Mouse (Mus musculus) left cerebral cortex, adult 9 months (tissue): ENCODE data around the gene Bad.

Experiments used
- DNase-seq, 2 experiments: peaks; one replicate each; pipeline ENCODE4 v3.0.0; 2022; ENCODE audit warnings: low spot score in 2 of 2

The Bad gene

GRCm38 (mm10) chr19:6914540-6914939, 27.1 kb upstream of the Bad start:
- no peak for DNase-seq

- DNase-seq = no peak
These were observed 26.4 kb upstream of the Bad start for GRCm38 (mm10) chr19:6915276-6915675.

GRCm38 (mm10) chr19:6916496-6916895, 25.2 kb upstream of the Bad start:
- no peak for DNase-seq

- no peak for DNase-seq
These were observed 23.3 kb upstream of the Bad start for GRCm38 (mm10) chr19:6918321-6918720.

GRCm38 (mm10) chr19:6919431-6919830, 22.2 kb upstream of the Bad start:
- no peak for DNase-seq

- DNase-seq = no peak
These were observed 21.6 kb upstream of the Bad start for GRCm38 (mm10) chr19:6919876-6920740.

- DNase-seq = peak in 1 of 2 experiments; percentile 46
These were observed 20.7 kb upstream of the Bad start for GRCm38 (mm10) chr19:6920741-6921636.

GRCm38 (mm10) chr19:6921647-6922567, 19.8 kb upstream of the Bad start, which contains the start of gene Esrra:
TSS of gene Esrra (minus strand) at chr19:6921813.
- peak; percentile 100 for DNase-seq

- no peak for DNase-seq
These were observed 18.5 kb upstream of the Bad start for GRCm38 (mm10) chr19:6922901-6923735.

- peak in 1 of 2 experiments; percentile 91 for DNase-seq
These were observed 17.0 kb upstream of the Bad start for GRCm38 (mm10) chr19:6924461-6925306.

- no peak for DNase-seq
These were observed 16.4 kb upstream of the Bad start, which contains the start of gene Catsperz for GRCm38 (mm10) chr19:6925307-6925573. TSS of gene Catsperz (minus strand) at chr19:6925380.

GRCm38 (mm10) chr19:6925611-6926329, 15.9 kb upstream of the Bad start:
- DNase-seq = no peak

- no peak for DNase-seq
These were observed 15.0 kb upstream of the Bad start for GRCm38 (mm10) chr19:6926559-6927255.

- no peak for DNase-seq
These were observed 13.6 kb upstream of the Bad start for GRCm38 (mm10) chr19:6928080-6928479.

- no peak for DNase-seq
These were observed 10.7 kb upstream of the Bad start for GRCm38 (mm10) chr19:6931002-6931401.

- DNase-seq = no peak
These were observed 9.6 kb upstream of the Bad start for GRCm38 (mm10) chr19:6932018-6932417.

- no peak for DNase-seq
These were observed 8.6 kb upstream of the Bad start for GRCm38 (mm10) chr19:6933102-6933435.

- peak in 1 of 2 experiments; percentile 71 for DNase-seq
These were observed 8.0 kb upstream of the Bad start for GRCm38 (mm10) chr19:6933436-6934194.
